Mouse (Mus musculus) effector memory CD4-positive, alpha-beta T cell, adult 7 months (primary cell): ENCODE results near the gene Zzz3. TPM values are rescaled to one million over a fixed set of nuclear protein-coding genes. Genes with fewer than 3 reads are reported as not detected.

Source experiments
- polyA plus RNA-seq: library from polyadenylated mRNA; unstranded; fragments of 100-300 nt; shearing (Covaris generic); gene quantifications from one replicate; pipeline ENCODE4 v1.2.1, GENCODE M21; 2017

Gene Zzz3
- 73.8 TPM for polyA plus RNA-seq

DNA sequence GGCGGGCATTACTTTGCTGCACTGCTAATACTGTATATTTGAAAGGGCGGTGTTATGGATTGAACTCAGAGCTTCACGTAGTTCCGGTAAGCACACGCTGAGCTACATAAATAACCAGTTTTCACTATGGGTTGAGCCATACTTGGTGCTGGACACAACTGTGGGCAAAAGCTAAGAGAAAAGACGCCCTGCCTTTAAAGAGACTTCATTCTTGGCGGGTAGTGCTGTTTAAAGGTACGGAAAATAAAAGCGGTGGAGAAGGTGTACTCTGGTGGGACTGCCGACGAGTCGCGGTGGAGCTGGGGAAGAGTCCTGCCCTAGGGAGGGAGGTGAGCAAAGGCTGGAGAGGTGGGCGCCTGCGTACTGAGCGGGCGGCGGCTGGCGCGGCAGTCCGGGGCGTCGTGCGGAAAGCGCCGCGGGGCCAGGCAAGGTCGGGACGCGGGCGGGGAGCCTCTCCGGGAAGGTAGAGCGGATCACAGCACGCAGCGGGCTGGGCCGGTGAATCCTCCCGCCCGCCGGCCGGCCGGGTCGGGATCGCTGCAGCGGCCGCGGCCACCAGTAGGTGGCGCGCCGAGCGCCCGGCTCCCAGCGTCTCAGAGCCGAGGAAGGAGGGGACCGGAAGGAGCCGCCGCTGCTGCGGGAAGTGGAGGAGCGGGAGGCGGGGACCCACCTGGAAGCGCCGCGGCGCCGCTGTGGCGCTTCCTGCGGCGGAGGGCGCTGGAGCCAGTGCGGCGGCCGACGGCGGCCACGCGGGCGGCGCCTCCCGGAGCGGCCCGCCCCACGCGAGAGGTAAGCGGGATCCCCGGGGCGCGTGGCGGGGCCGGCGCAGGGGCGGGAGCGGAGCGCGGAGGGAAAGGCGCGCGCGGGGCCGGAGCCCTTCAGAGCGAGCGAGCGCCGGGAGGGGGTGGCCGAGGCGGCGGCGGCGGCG lies at the start of gene Zzz3:
Zzz3 (plus strand) TSS at position 124 of the 928 bp plus-strand sequence.

DNA sequence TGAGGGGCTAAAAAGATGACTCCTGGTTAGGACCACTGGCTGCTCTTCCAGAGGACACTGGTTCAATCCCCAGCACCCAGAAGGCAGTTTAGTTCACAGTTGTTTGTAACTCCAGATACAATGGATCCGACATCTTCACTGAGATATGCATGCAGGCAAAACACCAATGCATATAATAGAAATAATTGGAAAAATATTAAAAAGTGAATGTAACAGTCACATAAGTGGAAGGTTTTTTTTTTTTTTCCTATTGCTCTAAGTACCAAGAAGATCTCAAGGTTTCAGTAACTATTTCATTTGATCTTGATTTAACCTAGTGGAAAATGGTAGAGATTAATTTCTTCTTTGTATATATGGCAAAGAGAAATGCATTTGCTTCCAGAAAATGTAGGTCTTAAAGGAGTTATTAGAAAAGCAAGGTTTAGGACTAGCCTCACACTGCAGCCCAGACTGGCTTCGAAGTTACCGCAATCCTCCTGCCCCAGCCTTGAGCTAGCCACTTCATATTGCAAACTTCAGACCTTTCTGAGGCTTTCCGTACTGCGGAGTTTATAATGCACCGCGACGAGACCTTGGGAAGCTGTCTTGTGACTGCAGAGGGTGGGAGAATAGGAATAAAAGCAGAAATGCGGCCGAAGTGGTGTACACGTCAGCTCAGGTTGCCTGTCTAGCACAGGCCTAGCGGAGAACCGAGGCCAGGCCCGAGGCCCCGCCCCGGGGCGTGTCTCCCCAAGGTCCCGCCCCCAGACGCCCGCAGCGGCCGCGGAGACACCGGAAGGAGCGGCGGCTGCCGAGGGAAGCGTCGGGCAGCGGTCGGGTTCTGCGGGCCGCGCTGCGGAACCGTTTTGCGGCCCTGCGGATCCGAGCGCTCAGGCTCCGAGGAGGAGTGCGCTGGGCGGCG lies 49.3 kb upstream of the Zzz3 start, which contains the start of gene Usp33:
Usp33 (plus strand) TSS at position 747 of the 901 bp plus-strand sequence.

Other genes starting within 250 kb of the Zzz3 start
- not detected for gene Gipc2, start 229.2 kb upstream of the Zzz3 start, polyA plus RNA-seq
- gene Dnajb4, start 185.2 kb upstream of the Zzz3 start, polyA plus RNA-seq: 42.5 TPM
- 133 TPM for gene Fubp1, start 185.1 kb upstream of the Zzz3 start, polyA plus RNA-seq
- gene Nexn, start 129.1 kb upstream of the Zzz3 start, polyA plus RNA-seq: 1.9 TPM
- 8.5 TPM for gene Miga1, start 55.1 kb upstream of the Zzz3 start, polyA plus RNA-seq
- 47.5 TPM for gene Usp33, start 49.0 kb upstream of the Zzz3 start, polyA plus RNA-seq